Mouse (Mus musculus) CH12F3 (cell line): ENCODE data around the gene Prm1.

Experiments
- in situ Hi-C: fragments of 300-500 bp; cut with MboI; formaldehyde crosslinking; loops from 2 replicates; pipeline ENCODE4 v1.14.3; 2020; ENCODE audit warnings: low sequenced_read_pairs

The Prm1 gene

GRCm38 (mm10) chr16:10754521-10755296 lies 50.9 kb downstream of the Prm1 start:
- in situ Hi-C loops = no loop called here

GRCm38 (mm10) chr16:10749824-10750223 lies 55.8 kb downstream of the Prm1 start:
- in situ Hi-C loops = no loop called here

GRCm38 (mm10) chr16:10749226-10749625 lies 56.4 kb downstream of the Prm1 start:
- in situ Hi-C loops = no loop called here
